Mouse (Mus musculus): ENCODE data around the gene Card14. TPM values are rescaled to one million over a fixed set of nuclear protein-coding genes. Genes with fewer than 3 reads are reported as not detected.

Card14 gene
- polyA plus RNA-seq, 1 experiment = not detected

GRCm38 (mm10) chr11:119300246-119300935, 7.2 kb upstream of the Card14 start:
- H3K4me3 ChIP-seq (replicated peaks) = peak overlapping the region; percentile 99
- peaks cover 28% of the 10 kb centered on the region for H3K36me3 ChIP-seq (replicated peaks; ENCODE audit: low read length)
- H3K27me3 ChIP-seq (replicated peaks) = peaks cover 34% of the 10 kb centered on the region
- H3K9me3 ChIP-seq = no peaks in the 10 kb centered on the region
- peaks cover 30% of the 10 kb centered on the region for H3K4me1 ChIP-seq
- TF ChIP-seq FLI1 (IDR thresholded peaks at IDR 0.05; ENCODE audit: low read length) (no peak; the same call in 1 of the 2 replicates), GATA1 (IDR thresholded peaks at IDR 0.05; ENCODE audit: borderline replicate concordance, low read length) (no peak)

GRCm38 (mm10) chr11:119300986-119301385, 6.6 kb upstream of the Card14 start:
- Histone ChIP-seq H3K4me3 (replicated peaks) (no peak overlapping the region), H3K36me3 (replicated peaks; ENCODE audit: low read length) (peaks cover 22% of the 10 kb centered on the region), H3K9me3 (no peaks in the 10 kb centered on the region), H3K4me1 (peaks cover 26% of the 10 kb centered on the region), H3K27me3 (replicated peaks) (peaks cover 37% of the 10 kb centered on the region)
- TF ChIP-seq GATA1 (IDR thresholded peaks at IDR 0.05; ENCODE audit: borderline replicate concordance, low read length) (no peak), FLI1 (IDR thresholded peaks at IDR 0.05; ENCODE audit: low read length) (no peak)

GRCm38 (mm10) chr11:119304904-119305712, 2.5 kb upstream of the Card14 start:
- peaks cover 68% of the 10 kb centered on the region for H3K27me3 ChIP-seq (replicated peaks)
- H3K4me3 ChIP-seq (replicated peaks) = no peak overlapping the region
- TF ChIP-seq GATA1 (IDR thresholded peaks at IDR 0.05; ENCODE audit: borderline replicate concordance, low read length) (no peak), FLI1 (IDR thresholded peaks at IDR 0.05; ENCODE audit: low read length) (no peak)
- no peaks in the 10 kb centered on the region for H3K9me3 ChIP-seq
- no peaks in the 10 kb centered on the region for H3K36me3 ChIP-seq (replicated peaks; ENCODE audit: low read length)
- H3K4me1 ChIP-seq = peaks cover 18% of the 10 kb centered on the region

- Histone ChIP-seq H3K27me3 (replicated peaks) (peaks cover 69% of the 10 kb centered on the region), H3K4me3 (replicated peaks) (no peak overlapping the region), H3K4me1 (peaks cover 12% of the 10 kb centered on the region; the same call in 1 of the 2 replicates)
Measured at GRCm38 (mm10) chr11:119306762-119307657, 558 bp upstream of the Card14 start.

GRCm38 (mm10) chr11:119307916-119308315, 348 bp downstream of the Card14 start:
- peaks cover 66% of the 10 kb centered on the region for H3K27me3 ChIP-seq (replicated peaks)
- no peaks in the 10 kb centered on the region for H3K36me3 ChIP-seq (replicated peaks; ENCODE audit: low read length)
- H3K4me1 ChIP-seq = peaks cover 12% of the 10 kb centered on the region; the same call in 1 of the 2 replicates
- H3K4me3 ChIP-seq (replicated peaks) = no peak overlapping the region
- TF ChIP-seq GATA1 (IDR thresholded peaks at IDR 0.05; ENCODE audit: borderline replicate concordance, low read length) = no peak
- TF ChIP-seq FLI1 (IDR thresholded peaks at IDR 0.05; ENCODE audit: low read length) = no peak
- no peaks in the 10 kb centered on the region for H3K9me3 ChIP-seq

More at GRCm38 (mm10) chr11:119306762-119307657, 558 bp upstream of the Card14 start:
- TF ChIP-seq FLI1 (IDR thresholded peaks at IDR 0.05; ENCODE audit: low read length) (no peak), GATA1 (IDR thresholded peaks at IDR 0.05; ENCODE audit: borderline replicate concordance, low read length) (no peak)
- H3K36me3 ChIP-seq (replicated peaks; ENCODE audit: low read length) = no peaks in the 10 kb centered on the region
- H3K9me3 ChIP-seq = no peaks in the 10 kb centered on the region

- no peak overlapping the region for H3K4me3 ChIP-seq (replicated peaks)
- no peaks in the 10 kb centered on the region for H3K36me3 ChIP-seq (replicated peaks; ENCODE audit: low read length)
- no peaks in the 10 kb centered on the region for H3K9me3 ChIP-seq
- TF ChIP-seq GATA1 (IDR thresholded peaks at IDR 0.05; ENCODE audit: borderline replicate concordance, low read length) (no peak), FLI1 (IDR thresholded peaks at IDR 0.05; ENCODE audit: low read length) (no peak)
- H3K4me1 ChIP-seq = peaks cover 7% of the 10 kb centered on the region; the same call in 1 of the 2 replicates
- H3K27me3 ChIP-seq (replicated peaks) = peaks cover 64% of the 10 kb centered on the region
Measured at GRCm38 (mm10) chr11:119310621-119311020, 3.1 kb downstream of the Card14 start.

- no peaks in the 10 kb centered on the region for H3K9me3 ChIP-seq
- no peak for TF ChIP-seq GATA1 (IDR thresholded peaks at IDR 0.05; ENCODE audit: borderline replicate concordance, low read length)
- no peak for TF ChIP-seq FLI1 (IDR thresholded peaks at IDR 0.05; ENCODE audit: low read length)
- H3K36me3 ChIP-seq (replicated peaks; ENCODE audit: low read length) = no peaks in the 10 kb centered on the region
- H3K27me3 ChIP-seq (replicated peaks) = peaks cover 63% of the 10 kb centered on the region
- no peaks in the 10 kb centered on the region; the same call in 1 of the 2 replicates for H3K4me1 ChIP-seq
- no peak overlapping the region for H3K4me3 ChIP-seq (replicated peaks)
Measured at GRCm38 (mm10) chr11:119314252-119314936, 6.8 kb downstream of the Card14 start.

GRCm38 (mm10) chr11:119316720-119317119, 9.2 kb downstream of the Card14 start:
- Histone ChIP-seq H3K4me3 (replicated peaks) (no peak overlapping the region), H3K9me3 (no peaks in the 10 kb centered on the region), H3K4me1 (no peaks in the 10 kb centered on the region), H3K27me3 (replicated peaks) (peaks cover 53% of the 10 kb centered on the region), H3K36me3 (replicated peaks; ENCODE audit: low read length) (no peaks in the 10 kb centered on the region)
- no peak for TF ChIP-seq FLI1 (IDR thresholded peaks at IDR 0.05; ENCODE audit: low read length)
- TF ChIP-seq GATA1 (IDR thresholded peaks at IDR 0.05; ENCODE audit: borderline replicate concordance, low read length) = no peak

GRCm38 (mm10) chr11:119322521-119322920, 15.0 kb downstream of the Card14 start:
- H3K9me3 ChIP-seq = peaks cover 13% of the 10 kb centered on the region
- H3K4me1 ChIP-seq = 0 out of 2 replicates have a peak, but pooled peaks cover 5% of the 10 kb centered on the region
- peaks cover 73% of the 10 kb centered on the region for H3K27me3 ChIP-seq (replicated peaks)
- H3K4me3 ChIP-seq (replicated peaks) = no peak overlapping the region
- H3K36me3 ChIP-seq (replicated peaks; ENCODE audit: low read length) = no peaks in the 10 kb centered on the region
- no peak for TF ChIP-seq GATA1 (IDR thresholded peaks at IDR 0.05; ENCODE audit: borderline replicate concordance, low read length)
- TF ChIP-seq FLI1 (IDR thresholded peaks at IDR 0.05; ENCODE audit: low read length) = no peak
